Mouse (Mus musculus) myocyte (in vitro differentiated cells): Measurements from ENCODE around the gene Hes7.

Experiments used
- MYOD1 ChIP-seq, 3 experiments: IDR thresholded peaks; one replicate each; pipeline ENCODE4 v1.6.1; 2011; ENCODE audit warnings: control low read depth in 2 of 3, low read depth in 2 of 3, mild to moderate bottlenecking in 2 of 3, moderate library complexity in 1 of 3; ENCODE audit not compliant: insufficient read length in 2 of 3, control insufficient read depth in 1 of 3
- POLR2A ChIP-seq: IDR thresholded peaks from one replicate; pipeline ENCODE4 v1.6.1; 2011; ENCODE audit warnings: low read depth, mild to moderate bottlenecking, control low read depth, moderate library complexity; ENCODE audit not compliant: insufficient read length

DNA sequence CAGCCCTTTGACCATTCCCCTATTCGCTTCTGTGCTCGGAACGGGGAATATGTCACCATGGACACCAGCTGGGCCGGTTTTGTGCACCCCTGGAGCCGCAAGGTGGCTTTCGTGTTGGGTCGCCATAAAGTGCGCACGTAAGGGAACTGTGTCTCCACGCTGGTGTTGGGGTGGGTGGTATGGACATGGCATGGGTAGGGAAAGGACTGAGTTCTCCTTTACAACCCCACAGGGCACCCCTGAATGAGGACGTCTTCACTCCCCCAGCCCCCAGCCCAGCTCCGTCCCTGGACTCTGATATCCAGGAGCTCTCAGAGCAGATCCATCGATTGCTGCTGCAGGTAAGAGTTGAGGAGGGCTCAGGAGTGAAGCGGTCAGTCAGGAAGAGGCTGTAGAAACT lies 17.1 kb upstream of the Hes7 start:
- TF ChIP-seq MYOD1 (IDR thresholded peaks at IDR 0.05; ENCODE audit: control insufficient read depth in 1 of 3, insufficient read length in 2 of 3, low read depth in 2 of 3) (no peak), POLR2A (no peak)
